Mouse (Mus musculus): ENCODE measurements around the gene Ccdc60. TPM values are rescaled to one million over a fixed set of nuclear protein-coding genes. Genes with fewer than 3 reads are reported as not detected.
A peak's percentile ranks its signal among the peaks of the same experiment; 100 is the strongest.
"Not testable (repeated sequence)": the region's sequence is repeated elsewhere in the genome, so short reads cannot be mapped to it uniquely, and the experiment has no call there.

The Ccdc60 gene
- polyA plus RNA-seq, 1 experiment from 2014 or later, result 2.0 TPM

GRCm38 (mm10) chr5:116309383-116309801, 20.6 kb upstream of the Ccdc60 start:
- ATAC-seq (replicated peaks; ENCODE audit: low FRiP score, low TSS enrichment, low read depth) (peak; percentile 71), DNase-seq (ENCODE audit: low spot score) (peak; percentile 67)
- H3K27me3 ChIP-seq (replicated peaks; ENCODE audit: control insufficient read depth, insufficient read depth, low read length), result no peaks in the 10 kb centered on the region
- H3K36me3 ChIP-seq (ENCODE audit: control insufficient read depth, insufficient read depth, low read length), result no peaks in the 10 kb centered on the region
- no peaks in the 10 kb centered on the region for H3K9me3 ChIP-seq (ENCODE audit: control insufficient read depth, low read length)
- 18% methylated on average over 6 of the region's 6 CpGs for WGBS
- peak overlapping the region; percentile 18; the same call in 1 of the 2 replicates for H3K4me2 ChIP-seq (ENCODE audit: low read length)
- H3K9ac ChIP-seq (ENCODE audit: low read length), result no peak overlapping the region
- H3K27ac ChIP-seq (ENCODE audit: low read depth), result peak overlapping the region; percentile 75
- H3K4me3 ChIP-seq (ENCODE audit: low read depth, low read length), result no peak overlapping the region
- H3K4me1 ChIP-seq (replicated peaks; ENCODE audit: control insufficient read depth, insufficient read depth, low read length), result 0 out of 2 replicates have a peak, but pooled peaks cover 5% of the 10 kb centered on the region

GRCm38 (mm10) chr5:116305557-116305956, 16.8 kb upstream of the Ccdc60 start:
- Histone ChIP-seq H3K9ac (ENCODE audit: low read length) (no peak overlapping the region), H3K4me2 (ENCODE audit: low read length) (no peak overlapping the region), H3K27me3 (replicated peaks; ENCODE audit: control insufficient read depth, insufficient read depth, low read length) (no peaks in the 10 kb centered on the region), H3K4me1 (replicated peaks; ENCODE audit: control insufficient read depth, insufficient read depth, low read length) (peaks cover 5% of the 10 kb centered on the region; the same call in 1 of the 2 replicates), H3K4me3 (ENCODE audit: low read depth, low read length) (no peak overlapping the region), H3K9me3 (ENCODE audit: control insufficient read depth, low read length) (no peaks in the 10 kb centered on the region), H3K36me3 (ENCODE audit: control insufficient read depth, insufficient read depth, low read length) (no peaks in the 10 kb centered on the region), H3K27ac (ENCODE audit: low read depth) (no peak overlapping the region; the same call in 1 of the 2 replicates)
- ATAC-seq (replicated peaks; ENCODE audit: low FRiP score, low TSS enrichment, low read depth) (no peak), DNase-seq (ENCODE audit: low spot score) (no peak)
- 84% methylated on average over 4 of the region's 4 CpGs for WGBS

GRCm38 (mm10) chr5:116305146-116305545, 16.4 kb upstream of the Ccdc60 start:
- not testable (repeated sequence) for H3K9me3 ChIP-seq (ENCODE audit: control insufficient read depth, low read length); H3K9ac ChIP-seq (ENCODE audit: low read length); H3K4me1 ChIP-seq (replicated peaks; ENCODE audit: control insufficient read depth, insufficient read depth, low read length); H3K4me2 ChIP-seq (ENCODE audit: low read length); H3K4me3 ChIP-seq (ENCODE audit: low read depth, low read length); H3K27ac ChIP-seq (ENCODE audit: low read depth); ATAC-seq (replicated peaks; ENCODE audit: low FRiP score, low TSS enrichment, low read depth); H3K27me3 ChIP-seq (replicated peaks; ENCODE audit: control insufficient read depth, insufficient read depth, low read length); DNase-seq (ENCODE audit: low spot score); H3K36me3 ChIP-seq (ENCODE audit: control insufficient read depth, insufficient read depth, low read length)

- no peak for DNase-seq (ENCODE audit: low spot score)
- Histone ChIP-seq H3K9ac (ENCODE audit: low read length) (no peak overlapping the region), H3K4me1 (replicated peaks; ENCODE audit: control insufficient read depth, insufficient read depth, low read length) (no peaks in the 10 kb centered on the region; the same call in 1 of the 2 replicates), H3K9me3 (ENCODE audit: control insufficient read depth, low read length) (no peaks in the 10 kb centered on the region), H3K4me2 (ENCODE audit: low read length) (no peak overlapping the region), H3K27me3 (replicated peaks; ENCODE audit: control insufficient read depth, insufficient read depth, low read length) (no peaks in the 10 kb centered on the region), H3K27ac (ENCODE audit: low read depth) (no peak overlapping the region), H3K36me3 (ENCODE audit: control insufficient read depth, insufficient read depth, low read length) (no peaks in the 10 kb centered on the region), H3K4me3 (ENCODE audit: low read depth, low read length) (no peak overlapping the region)
- no peak for ATAC-seq (replicated peaks; ENCODE audit: low FRiP score, low TSS enrichment, low read depth)
- WGBS, result 47% methylated on average over 9 of the region's 9 CpGs
These were observed 12.2 kb upstream of the Ccdc60 start for GRCm38 (mm10) chr5:116300984-116301383.

- H3K36me3 ChIP-seq (ENCODE audit: control insufficient read depth, insufficient read depth, low read length), result no peaks in the 10 kb centered on the region
- DNase-seq (ENCODE audit: low spot score) (no peak), ATAC-seq (replicated peaks; ENCODE audit: low FRiP score, low TSS enrichment, low read depth) (no peak)
- no peak overlapping the region for H3K4me3 ChIP-seq (ENCODE audit: low read depth, low read length)
- 76% methylated on average over 5 of the region's 5 CpGs for WGBS
- H3K9me3 ChIP-seq (ENCODE audit: control insufficient read depth, low read length), result no peaks in the 10 kb centered on the region
- H3K27ac ChIP-seq (ENCODE audit: low read depth), result no peak overlapping the region
- H3K4me2 ChIP-seq (ENCODE audit: low read length), result no peak overlapping the region
- no peaks in the 10 kb centered on the region for H3K27me3 ChIP-seq (replicated peaks; ENCODE audit: control insufficient read depth, insufficient read depth, low read length)
- H3K9ac ChIP-seq (ENCODE audit: low read length), result no peak overlapping the region
- H3K4me1 ChIP-seq (replicated peaks; ENCODE audit: control insufficient read depth, insufficient read depth, low read length), result peaks cover 16% of the 10 kb centered on the region
These were observed 4.7 kb upstream of the Ccdc60 start for GRCm38 (mm10) chr5:116293501-116293900.

- H3K36me3 ChIP-seq (ENCODE audit: control insufficient read depth, insufficient read depth, low read length), result no peaks in the 10 kb centered on the region
- H3K4me3 ChIP-seq (ENCODE audit: low read depth, low read length), result no peak overlapping the region
- ATAC-seq (replicated peaks; ENCODE audit: low FRiP score, low TSS enrichment, low read depth) (no peak), DNase-seq (ENCODE audit: low spot score) (no peak)
- H3K27ac ChIP-seq (ENCODE audit: low read depth), result no peak overlapping the region
- H3K9me3 ChIP-seq (ENCODE audit: control insufficient read depth, low read length), result no peaks in the 10 kb centered on the region
- H3K4me2 ChIP-seq (ENCODE audit: low read length), result no peak overlapping the region
- H3K4me1 ChIP-seq (replicated peaks; ENCODE audit: control insufficient read depth, insufficient read depth, low read length), result peaks cover 22% of the 10 kb centered on the region
- no peak overlapping the region for H3K9ac ChIP-seq (ENCODE audit: low read length)
- 86% methylated on average over 5 of the region's 5 CpGs for WGBS
- no peaks in the 10 kb centered on the region for H3K27me3 ChIP-seq (replicated peaks; ENCODE audit: control insufficient read depth, insufficient read depth, low read length)
These were observed 1.8 kb upstream of the Ccdc60 start for GRCm38 (mm10) chr5:116290584-116290983.

GRCm38 (mm10) chr5:116289897-116290296, 1.1 kb upstream of the Ccdc60 start:
- H3K36me3 ChIP-seq (ENCODE audit: control insufficient read depth, insufficient read depth, low read length), result no peaks in the 10 kb centered on the region
- H3K27me3 ChIP-seq (replicated peaks; ENCODE audit: control insufficient read depth, insufficient read depth, low read length), result no peaks in the 10 kb centered on the region
- 5% methylated on average over 9 of the region's 9 CpGs for WGBS
- DNase-seq (ENCODE audit: low spot score) (peak; percentile 59), ATAC-seq (replicated peaks; ENCODE audit: low FRiP score, low TSS enrichment, low read depth) (no peak)
- no peak overlapping the region for H3K9ac ChIP-seq (ENCODE audit: low read length)
- no peak overlapping the region; the same call in 1 of the 2 replicates for H3K4me3 ChIP-seq (ENCODE audit: low read depth, low read length)
- no peak overlapping the region for H3K27ac ChIP-seq (ENCODE audit: low read depth)
- peak overlapping the region; percentile 54 for H3K4me2 ChIP-seq (ENCODE audit: low read length)
- H3K4me1 ChIP-seq (replicated peaks; ENCODE audit: control insufficient read depth, insufficient read depth, low read length), result peaks cover 22% of the 10 kb centered on the region
- H3K9me3 ChIP-seq (ENCODE audit: control insufficient read depth, low read length), result no peaks in the 10 kb centered on the region

GRCm38 (mm10) chr5:116288183-116288582, 602 bp downstream of the Ccdc60 start:
- no peaks in the 10 kb centered on the region for H3K9me3 ChIP-seq (ENCODE audit: control insufficient read depth, low read length)
- H3K27ac ChIP-seq (ENCODE audit: low read depth), result no peak overlapping the region
- no peak overlapping the region for H3K9ac ChIP-seq (ENCODE audit: low read length)
- 0 out of 2 replicates have a peak overlapping the region, but pooled peaks have one; percentile 54 for H3K4me2 ChIP-seq (ENCODE audit: low read length)
- H3K4me1 ChIP-seq (replicated peaks; ENCODE audit: control insufficient read depth, insufficient read depth, low read length), result peaks cover 22% of the 10 kb centered on the region
- no peaks in the 10 kb centered on the region for H3K36me3 ChIP-seq (ENCODE audit: control insufficient read depth, insufficient read depth, low read length)
- no peak overlapping the region for H3K4me3 ChIP-seq (ENCODE audit: low read depth, low read length)
- no peak for ATAC-seq (replicated peaks; ENCODE audit: low FRiP score, low TSS enrichment, low read depth)
- DNase-seq (ENCODE audit: low spot score), result no peak
- 42% methylated on average over 10 of the region's 10 CpGs for WGBS
- H3K27me3 ChIP-seq (replicated peaks; ENCODE audit: control insufficient read depth, insufficient read depth, low read length), result no peaks in the 10 kb centered on the region

- Histone ChIP-seq H3K27me3 (replicated peaks; ENCODE audit: control insufficient read depth, insufficient read depth, low read length) (no peaks in the 10 kb centered on the region), H3K4me3 (ENCODE audit: low read depth, low read length) (no peak overlapping the region), H3K4me2 (ENCODE audit: low read length) (0 out of 2 replicates have a peak overlapping the region, but pooled peaks have one; percentile 11), H3K27ac (ENCODE audit: low read depth) (no peak overlapping the region), H3K9me3 (ENCODE audit: control insufficient read depth, low read length) (no peaks in the 10 kb centered on the region), H3K9ac (ENCODE audit: low read length) (no peak overlapping the region), H3K36me3 (ENCODE audit: control insufficient read depth, insufficient read depth, low read length) (no peaks in the 10 kb centered on the region), H3K4me1 (replicated peaks; ENCODE audit: control insufficient read depth, insufficient read depth, low read length) (peaks cover 22% of the 10 kb centered on the region)
- ATAC-seq (replicated peaks; ENCODE audit: low FRiP score, low TSS enrichment, low read depth) (peak; percentile 65), DNase-seq (ENCODE audit: low spot score) (no peak)
- 21% methylated on average over 15 of the region's 15 CpGs for WGBS
These were observed 3.1 kb downstream of the Ccdc60 start for GRCm38 (mm10) chr5:116285532-116286176.
